Mouse (Mus musculus) liver, embryonic 14.5 days (tissue): Measurements from ENCODE around the gene Itgb7.

ENCODE experiments used
- CTCF ChIP-seq: IDR thresholded peaks from 2 replicates; pipeline ENCODE4 v1.5.1; 2016; ENCODE audit warnings: antibody characterized with exemption, low read depth, control low read depth
- EP300 ChIP-seq: IDR thresholded peaks from 2 replicates; pipeline ENCODE4 v1.6.1; 2016; ENCODE audit warnings: antibody characterized with exemption, low read depth

GRCm38 (mm10) chr15:102240607-102241006, 8.9 kb upstream of the Itgb7 start:
- TF ChIP-seq CTCF (no peak), EP300 (no peak)
